Mouse (Mus musculus) CH12.LX (cell line): ENCODE measurements at regions not wholly inside any gene's neighbourhood (a gene's known extent, or its start where the extent isn't known, plus 50 kb on each side); places are given as distances from the start of the nearest gene placed in this dataset.

Source experiments
- CTCF ChIP-seq, 2 experiments: IDR thresholded peaks in 1 of 2; conservative IDR thresholded peaks in 1 of 2; 2 replicates each; pipeline ENCODE4 v1.5.1; 2011 to 2012; ENCODE audit warnings: low read depth in 2 of 2, low read length in 2 of 2, improper control_type of control experiment in 1 of 2, inconsistent platforms in 1 of 2, mild to moderate bottlenecking in 1 of 2, moderate library complexity in 1 of 2
- EP300 ChIP-seq: IDR thresholded peaks from 2 replicates; pipeline ENCODE4 v1.6.1; 2011; ENCODE audit warnings: low read length, improper control_type of control experiment

GRCm38 (mm10) chr5:73854774-73855371, 203.7 kb downstream of the Spata18 start:
- TF ChIP-seq EP300 = no peak
- TF ChIP-seq CTCF (conservative IDR thresholded peaks at IDR 0.05 in 1 of 2, IDR thresholded peaks at IDR 0.05 in 1 of 2; ENCODE audit: low read depth in 2 of 2, low read length in 2 of 2) = no peak
